Mouse (Mus musculus) heart, postnatal 4 days (tissue): ENCODE measurements around the gene Rab3a. TPM values are rescaled to one million over a fixed set of nuclear protein-coding genes. Genes with fewer than 3 reads are reported as not detected.

Source experiments
- DNase-seq: peaks from one replicate; pipeline ENCODE4 v3.0.0; 2021
- total RNA-seq, 2 experiments: library from RNA; stranded (reverse); gene quantifications; 2 replicates each; pipeline ENCODE4 v1.2.3; 2021

Rab3a gene
- 10 to 100 TPM; 27.3 to 28.7 TPM for total RNA-seq

DNA sequence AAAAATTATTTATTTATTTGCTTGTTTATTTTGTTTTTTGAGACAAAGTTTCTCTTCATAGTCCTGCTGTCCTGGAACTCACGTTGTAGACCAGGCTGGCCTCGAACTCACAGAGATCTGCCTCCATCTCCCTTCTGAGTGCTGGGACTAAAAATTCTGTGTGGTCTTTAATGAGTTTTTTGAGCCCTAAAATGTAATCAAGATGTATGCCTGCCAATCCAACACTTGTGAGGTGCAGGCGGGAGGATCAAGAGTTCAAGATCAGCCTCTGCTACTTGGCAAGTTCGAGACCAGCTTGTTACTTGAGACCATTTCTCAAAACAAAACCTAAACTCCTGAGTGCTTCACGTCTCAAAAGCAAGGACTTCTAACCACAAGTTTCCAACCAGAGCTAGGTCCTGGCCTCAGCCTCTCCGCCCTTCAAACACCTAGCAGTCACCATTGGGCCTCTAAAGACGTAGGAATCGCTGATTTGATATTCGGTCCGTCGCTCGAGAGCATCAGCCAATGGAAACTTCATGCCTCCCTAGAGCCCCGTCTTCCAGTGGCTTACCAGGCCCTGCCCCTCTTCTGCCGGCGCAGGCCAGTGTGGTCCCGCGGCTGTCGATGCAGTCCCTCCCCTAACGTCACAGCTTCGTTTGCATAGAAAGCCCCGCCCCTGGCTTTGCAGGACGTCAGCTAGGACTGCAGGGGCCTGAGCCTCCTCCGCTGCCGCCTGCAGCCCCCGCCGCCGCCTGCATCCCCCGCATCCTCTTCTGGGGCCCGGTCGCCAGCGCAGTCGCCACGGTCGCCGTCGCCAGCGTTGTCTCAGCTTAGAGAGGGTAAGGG is at the start of gene Rab3a:
Rab3a (plus strand) TSS at position 637 of the 828 bp plus-strand sequence.
- DNase-seq = peak; percentile 97

DNA sequence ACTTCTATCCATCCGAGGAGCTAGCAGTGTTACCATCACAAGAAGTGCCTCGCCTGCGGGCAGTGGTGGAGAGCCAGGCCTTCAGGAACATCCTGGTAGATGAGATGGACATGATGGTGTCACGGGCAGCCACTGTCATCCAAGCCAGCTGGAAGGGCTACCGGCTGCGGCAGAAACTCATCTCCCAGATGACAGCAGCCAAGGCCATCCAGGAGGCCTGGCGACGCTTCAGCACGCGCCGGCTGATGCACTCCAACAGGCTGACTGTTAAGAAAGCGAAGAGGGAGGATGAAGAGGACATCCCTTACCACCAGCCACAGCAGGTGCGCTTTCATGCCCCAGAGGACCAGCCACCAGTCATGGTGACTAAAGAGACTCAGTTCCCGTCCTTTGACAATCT is 46.2 kb upstream of the Rab3a start:
- no peak for DNase-seq

DNA sequence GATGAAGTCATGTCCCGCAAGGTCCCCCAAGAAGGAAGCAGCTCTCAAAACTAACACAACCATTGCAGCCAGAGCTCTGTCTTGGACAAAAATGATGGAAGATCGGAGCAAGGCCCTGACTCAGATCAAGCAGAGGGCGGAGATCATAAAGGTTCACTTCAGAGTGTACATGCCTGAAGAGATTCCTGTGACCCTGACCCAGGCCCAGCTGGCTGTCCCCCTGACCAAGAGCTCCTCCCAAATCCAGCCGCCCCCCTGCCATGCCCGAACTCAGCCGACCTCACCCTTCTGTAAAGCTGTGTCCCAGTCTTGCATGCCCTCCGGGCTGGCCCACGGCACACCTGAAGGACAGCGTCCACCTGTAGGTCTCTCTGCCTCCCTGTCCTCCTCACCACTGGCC is 44.7 kb upstream of the Rab3a start:
- DNase-seq = no peak

DNA sequence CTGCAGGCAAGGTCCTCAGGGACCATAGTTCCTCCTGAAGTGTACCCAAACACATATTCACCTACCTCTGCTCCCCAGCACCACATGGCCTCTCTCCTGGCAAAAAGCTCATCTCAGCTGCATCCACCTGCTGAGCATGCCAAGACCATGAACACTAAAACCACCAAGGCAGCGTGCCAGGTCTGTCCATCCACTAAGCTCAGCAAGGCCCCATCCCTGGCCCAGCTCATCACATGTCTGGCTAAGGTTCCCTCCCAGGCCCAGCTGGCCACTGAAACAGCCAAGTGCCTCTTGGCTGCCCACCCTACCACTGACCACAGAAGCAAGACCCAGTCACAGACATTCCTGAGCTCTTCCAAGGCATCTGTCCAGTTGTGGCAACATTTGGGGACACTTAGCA is 44.2 kb upstream of the Rab3a start:
- DNase-seq = peak; percentile 47

DNA sequence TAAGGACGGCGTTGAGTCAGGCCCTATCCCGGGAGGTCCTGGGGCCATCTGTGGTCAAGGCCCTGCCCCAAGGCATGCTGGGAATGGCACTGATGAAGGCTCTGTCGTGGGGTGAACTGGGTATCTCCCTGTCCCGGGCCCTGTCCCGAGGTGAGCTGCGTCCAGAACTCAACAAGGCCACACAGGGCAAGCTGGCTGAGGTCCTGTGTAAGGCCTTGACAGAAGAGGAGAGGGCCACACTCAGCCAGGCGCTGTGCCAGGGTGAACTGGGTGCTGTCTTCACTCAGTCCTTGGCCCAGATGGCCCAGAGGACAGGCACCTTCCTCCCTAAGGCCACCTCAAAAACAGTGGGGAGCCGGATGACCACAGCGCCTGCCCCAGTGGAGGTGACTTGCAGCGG is 43.4 kb upstream of the Rab3a start:
- no peak for DNase-seq

DNA sequence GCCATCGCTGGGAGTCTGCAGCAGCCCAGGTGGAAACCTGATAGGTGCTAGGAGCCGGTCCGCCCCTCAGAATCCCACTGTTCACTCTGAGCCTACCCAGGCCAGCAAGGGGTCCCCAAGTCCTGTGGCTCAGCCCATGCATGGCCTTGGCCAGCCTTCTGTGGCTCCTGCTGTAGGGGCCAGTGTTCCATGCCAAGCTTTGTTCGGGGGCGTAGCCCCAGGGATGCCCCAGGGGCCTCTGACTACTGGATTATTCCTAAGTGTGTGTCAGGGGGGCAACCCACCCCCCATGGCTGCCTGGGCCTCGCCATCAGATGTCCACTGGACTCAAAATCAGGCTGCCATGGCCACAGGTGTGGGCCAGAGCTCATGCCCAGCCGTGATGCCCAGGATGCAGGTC is 40.5 kb upstream of the Rab3a start:
- no peak for DNase-seq

DNA sequence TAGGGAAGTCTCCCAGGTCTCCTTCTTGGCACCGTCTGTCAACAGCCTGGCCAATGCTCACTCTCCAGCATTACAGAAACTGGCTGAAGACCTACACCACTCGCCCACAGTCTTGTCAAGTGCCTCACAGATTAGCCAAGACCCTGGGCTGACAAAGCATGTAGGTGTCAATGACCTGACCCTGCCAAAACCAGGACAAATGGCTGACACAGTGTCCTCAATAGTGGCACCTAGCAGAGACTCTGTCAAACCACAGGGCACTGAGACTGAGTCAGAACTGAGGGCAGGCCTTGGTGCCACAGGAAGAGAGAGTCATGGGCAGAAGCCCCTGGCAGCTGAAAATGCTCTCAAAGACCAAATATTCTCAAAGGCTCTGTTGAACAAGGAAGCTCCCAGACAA is 39.4 kb upstream of the Rab3a start:
- no peak for DNase-seq

DNA sequence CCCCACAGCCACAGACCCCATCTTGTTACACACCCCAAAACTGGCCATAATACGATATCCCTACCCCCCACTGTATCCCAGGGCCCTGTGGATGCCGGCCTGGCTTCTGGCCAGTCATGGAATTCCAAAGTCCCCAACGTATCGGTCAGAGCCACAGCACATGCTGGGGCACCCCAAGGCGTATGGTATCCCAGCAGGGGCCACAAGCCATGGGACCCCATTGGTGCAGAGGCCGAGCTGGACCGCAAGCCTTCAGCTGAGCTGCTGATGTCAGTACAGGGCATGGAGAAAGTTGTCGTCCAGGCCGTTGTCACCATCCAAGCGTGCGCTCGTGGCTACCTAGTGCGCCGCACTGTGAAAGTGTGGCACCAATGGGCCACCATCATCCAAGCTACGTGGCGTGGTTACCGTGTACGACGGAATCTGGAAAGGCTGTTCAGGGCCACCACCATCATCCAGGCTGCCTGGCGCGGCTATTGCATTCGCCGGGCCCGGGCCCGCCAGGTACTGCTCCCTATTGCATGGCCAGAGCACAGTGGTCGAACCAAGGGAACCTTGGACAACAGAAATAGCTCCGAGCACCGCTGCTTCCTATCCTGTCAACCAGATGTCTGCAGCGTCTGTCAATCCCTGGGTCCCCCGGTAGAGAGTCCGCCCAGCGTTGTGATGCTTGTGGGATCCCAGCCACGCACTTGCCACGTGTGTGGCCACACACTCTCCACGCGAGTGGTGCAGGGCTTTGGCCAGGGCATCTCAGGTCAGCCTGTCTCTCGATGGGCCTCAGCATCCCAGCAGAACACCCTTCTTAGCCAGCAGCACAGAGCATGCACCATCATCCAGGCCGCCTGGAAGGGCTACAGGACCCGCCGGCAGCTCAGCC is 37.7 kb upstream of the Rab3a start:
- no peak for DNase-seq

DNA sequence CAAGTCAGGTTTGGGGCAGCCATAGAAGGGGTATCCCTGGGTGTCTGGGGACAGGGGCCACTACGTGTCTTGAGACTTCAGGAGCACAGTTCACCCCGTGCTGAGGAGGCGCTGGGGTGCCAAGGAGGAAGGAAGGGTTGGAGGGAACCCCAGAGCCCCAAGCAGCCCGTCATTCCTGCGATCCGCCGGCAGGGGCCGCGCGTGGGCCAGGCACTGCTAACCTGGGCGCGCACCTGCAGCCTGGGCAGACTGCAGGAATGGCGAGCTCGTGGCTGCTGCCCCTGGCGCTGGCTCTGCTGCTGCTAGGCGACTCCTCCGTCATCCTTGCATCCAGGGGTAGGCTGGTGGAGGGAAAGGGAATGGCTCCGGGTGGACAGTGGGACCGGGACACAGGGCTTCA is 36.2 kb upstream of the Rab3a start, which contains the start of gene Gm3336:
Gm3336 (plus strand) TSS at position 247 of the 400 bp plus-strand sequence.
- peak; percentile 66 for DNase-seq

DNA sequence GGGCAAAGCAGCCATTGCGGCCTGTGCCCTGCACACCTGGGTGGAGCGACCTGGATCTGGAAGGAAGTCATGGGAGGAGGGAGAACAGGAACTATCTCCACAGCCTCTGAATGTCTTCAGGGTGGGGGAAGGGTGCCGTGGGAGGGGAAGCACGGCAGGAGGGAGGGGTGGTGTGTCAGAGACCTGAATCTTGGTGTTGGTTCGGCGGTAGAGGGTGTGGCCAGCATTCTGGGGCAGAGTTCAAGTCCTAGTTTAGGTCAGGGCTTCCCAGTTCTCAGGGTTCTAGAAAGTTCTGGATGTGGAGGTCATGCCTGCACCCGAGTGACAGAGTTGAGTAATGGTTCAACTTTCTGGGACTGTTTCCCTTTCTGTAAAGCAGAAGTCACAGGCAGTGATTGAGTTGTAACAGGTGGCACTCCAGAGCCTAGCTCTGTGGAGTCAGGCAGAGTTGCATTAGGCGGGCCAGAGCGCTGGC is 34.6 kb upstream of the Rab3a start:
- no peak for DNase-seq

DNA sequence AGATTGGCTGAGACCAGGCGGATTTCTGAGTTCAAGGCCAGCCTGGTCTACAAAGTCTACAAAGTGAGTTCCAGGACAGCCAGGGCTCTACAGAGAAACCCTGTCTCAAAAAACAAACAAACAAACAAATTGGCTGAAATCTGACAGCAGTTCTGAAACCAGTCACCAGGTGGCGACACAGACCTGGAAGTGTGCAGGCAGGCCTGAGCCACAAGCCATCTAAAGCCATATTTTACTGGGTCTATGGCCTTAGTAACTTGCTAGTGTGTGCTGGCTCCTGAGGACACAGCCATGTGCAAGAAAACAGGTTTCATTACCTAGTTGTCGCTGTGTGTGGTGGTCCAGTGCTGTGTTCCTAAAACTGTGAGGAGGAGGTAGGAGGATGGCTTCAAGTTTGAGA is 33.7 kb upstream of the Rab3a start:
- peak; percentile 87 for DNase-seq

DNA sequence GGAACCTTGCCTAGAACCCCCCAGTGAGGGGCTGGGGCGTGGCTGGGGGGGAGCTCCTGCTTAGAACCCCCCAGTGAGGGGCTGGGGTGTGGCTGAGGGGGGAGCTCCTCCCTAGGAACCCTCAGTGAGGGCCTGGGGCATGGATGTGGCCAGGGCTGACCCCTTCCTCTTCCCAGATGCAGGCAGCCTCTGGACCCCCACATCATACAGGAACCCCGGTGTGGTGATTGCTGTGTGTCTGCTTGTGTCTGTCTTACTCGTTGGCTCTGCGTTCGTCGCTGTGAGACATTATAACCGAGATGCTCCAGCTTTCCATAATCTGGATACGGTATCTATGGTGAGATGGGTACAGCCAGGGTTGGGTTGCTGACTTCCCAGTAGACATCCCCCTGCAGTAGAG is 32.9 kb upstream of the Rab3a start:
- DNase-seq = no peak

DNA sequence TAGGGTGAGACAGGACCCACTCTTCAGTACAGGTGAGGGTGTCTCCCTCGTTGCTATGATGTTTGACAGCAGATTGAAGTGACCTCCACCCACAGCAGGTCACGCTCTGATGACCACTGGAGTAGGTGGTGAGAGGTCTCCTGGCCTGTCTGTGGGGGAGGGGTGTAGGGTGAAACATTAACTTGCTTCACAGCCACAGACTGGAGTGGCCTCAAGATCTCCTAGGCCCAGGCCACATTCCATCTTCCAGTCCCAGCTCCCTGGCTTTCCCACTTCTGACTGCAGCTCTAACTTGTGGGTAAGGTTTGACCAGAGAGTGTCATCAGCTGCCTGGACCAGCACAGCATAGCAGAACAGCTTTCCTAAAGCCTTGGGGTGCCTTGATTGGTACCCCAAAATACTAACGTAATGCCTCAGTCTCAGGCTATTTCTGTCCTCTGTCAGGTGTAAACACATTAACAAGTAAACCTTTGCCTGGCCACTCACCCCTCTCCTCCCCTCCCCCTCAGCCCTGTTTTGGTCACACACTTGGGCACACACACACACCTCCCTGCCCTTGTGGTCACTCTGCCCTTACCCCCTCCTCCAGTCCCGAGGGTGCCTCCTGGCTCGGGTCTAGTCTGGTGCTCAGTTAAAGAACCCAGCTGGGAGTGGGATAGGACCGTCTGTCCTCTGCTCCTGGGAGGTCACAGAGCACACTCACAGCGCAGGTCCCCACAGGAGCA is 30.8 kb upstream of the Rab3a start, which contains the start of gene Pde4c:
Pde4c (plus strand) TSS at position 235 of the 725 bp plus-strand sequence.
- no peak for DNase-seq

DNA sequence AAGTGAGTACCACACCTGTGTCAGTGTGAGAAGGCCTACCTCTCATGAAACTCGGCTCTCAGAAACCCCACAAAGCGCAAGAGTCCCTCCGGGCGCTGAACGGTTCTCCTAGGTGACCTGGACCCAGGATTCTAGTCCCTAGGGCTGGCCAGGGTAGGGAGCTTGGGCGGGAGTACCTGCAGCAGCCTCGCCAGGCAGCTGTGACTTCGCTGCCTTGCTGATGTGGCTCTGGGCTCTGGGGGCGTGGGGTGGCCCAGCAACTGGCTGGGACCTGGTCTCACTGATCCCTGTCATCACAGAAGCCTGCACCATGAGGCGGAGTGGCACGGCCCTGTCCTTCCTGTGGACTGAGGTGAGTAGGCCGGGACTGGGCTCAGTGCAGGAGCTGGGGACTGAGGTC is 30.3 kb upstream of the Rab3a start:
- no peak for DNase-seq

DNA sequence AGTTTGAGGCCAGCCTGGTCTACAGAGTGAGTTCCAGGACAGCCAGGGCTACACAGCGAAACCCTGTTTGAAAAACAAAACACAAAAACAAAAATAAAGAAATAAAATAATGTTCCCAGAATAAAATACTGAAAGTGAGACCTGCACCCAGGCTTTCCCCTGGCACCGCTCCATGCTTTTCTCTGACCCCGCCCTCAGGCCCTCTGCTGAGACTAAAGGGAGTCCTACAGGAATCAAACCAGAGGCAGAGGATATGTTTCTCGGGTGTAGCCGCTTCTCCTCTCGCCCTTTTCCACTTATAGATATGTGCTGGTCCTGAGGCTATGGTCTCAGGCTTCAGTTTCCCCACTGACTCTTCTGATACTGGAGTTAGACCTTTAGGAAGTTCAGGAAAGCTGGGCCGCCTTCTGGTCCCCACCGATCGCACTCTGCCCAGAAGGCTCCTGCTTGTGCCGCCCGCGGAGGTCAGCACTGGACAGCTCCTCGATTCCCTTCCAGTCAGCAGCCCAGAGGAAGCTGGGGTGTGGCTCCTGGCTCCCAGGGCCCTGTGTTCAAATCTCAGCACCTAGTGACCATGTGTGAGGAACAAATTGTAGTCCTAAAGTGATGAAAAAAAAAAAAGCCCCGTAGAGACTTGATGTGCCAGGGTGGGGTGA is 28.6 kb upstream of the Rab3a start:
- peak; percentile 63 for DNase-seq

DNA sequence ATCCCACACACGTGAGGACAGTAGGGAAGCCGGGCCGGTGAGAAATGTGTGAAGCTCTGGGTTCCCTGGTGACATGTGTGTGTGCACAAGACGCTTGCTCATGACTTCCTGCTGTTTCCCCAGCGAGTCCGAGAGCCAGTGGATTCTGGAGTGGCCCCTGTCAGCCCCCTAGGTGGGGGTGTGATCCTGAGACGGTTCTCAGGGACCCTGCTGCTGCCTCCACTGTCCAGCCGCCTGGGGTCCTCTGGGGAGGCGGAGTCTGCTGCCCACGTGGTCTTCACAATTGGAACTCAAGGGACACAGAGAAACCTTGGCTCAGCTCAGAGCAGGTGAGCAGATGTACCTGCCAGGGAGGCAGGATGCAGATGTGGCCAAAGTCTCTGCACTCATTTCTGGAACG is 27.8 kb upstream of the Rab3a start:
- DNase-seq = no peak

DNA sequence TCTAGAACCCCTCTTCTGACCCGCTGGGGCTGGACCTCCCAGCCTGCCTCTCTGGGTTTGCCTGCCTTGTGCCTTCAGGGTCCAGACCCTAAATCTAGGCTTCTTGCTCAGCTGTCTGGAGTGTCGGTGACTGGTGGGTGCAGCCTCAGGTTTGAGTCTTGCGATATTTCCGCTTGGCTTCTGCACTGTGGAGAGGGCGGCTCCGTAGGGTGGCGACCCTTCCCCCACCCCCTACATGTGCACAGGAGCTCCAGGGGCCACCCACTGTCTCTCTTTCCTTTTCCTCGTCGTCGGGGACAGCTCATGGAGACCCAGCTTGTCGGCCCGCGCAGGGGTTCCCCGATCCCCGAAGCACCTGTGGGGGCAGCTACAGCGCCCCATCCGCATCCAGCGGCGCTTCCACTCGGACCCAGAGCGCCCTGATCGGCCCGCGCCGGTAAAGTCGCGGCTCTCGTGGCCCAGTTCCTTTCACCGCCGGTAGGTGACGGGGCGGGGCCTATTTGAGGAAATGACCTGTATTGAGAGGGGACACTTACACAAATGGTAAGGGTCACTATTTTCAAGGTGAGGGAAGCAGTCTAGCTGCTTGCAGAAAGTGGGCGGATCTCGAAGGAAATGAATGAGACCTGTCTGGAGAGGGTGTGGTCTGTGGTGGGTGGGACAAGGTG is 24.5 kb upstream of the Rab3a start:
- DNase-seq = no peak

DNA sequence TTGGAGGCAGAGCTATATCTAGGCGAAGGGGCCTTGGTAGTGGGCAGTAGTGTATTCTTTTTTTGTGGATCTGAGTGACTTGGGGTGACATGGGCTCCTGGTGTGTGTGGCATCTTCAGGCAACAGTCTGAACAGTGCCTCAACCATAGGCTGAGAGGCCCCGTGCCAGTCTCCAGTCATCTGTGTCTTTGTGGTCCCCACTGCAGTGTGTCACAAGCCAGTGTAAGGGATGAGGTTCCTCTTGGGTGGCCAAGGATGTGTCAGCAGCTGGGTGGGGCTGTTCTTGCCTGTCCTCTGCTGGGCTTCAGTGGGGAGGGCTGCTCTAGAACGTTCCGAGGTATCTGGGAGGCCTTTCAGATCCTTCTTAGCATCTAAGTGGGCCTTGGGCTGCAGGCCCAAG is 23.5 kb upstream of the Rab3a start:
- no peak for DNase-seq

DNA sequence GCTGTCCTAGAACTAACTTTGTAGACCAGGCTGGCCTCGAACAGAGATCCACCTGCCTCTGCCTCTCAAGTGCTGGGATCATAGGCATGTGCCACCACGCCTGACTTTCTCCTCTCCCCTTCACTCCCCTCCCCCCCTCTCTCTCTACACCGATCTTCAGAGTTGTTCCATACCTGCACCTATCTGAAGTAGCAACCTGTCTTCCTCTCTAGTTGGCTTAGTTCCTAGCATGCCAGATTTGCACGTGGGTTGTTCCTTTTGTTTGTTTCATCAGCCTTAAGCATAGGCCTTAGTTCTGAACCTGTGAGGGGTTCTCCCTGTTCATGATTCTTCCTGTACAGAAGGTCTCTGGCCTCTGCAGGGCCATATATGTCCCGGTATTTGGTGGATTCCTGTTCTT is 16.8 kb upstream of the Rab3a start:
- no peak for DNase-seq

DNA sequence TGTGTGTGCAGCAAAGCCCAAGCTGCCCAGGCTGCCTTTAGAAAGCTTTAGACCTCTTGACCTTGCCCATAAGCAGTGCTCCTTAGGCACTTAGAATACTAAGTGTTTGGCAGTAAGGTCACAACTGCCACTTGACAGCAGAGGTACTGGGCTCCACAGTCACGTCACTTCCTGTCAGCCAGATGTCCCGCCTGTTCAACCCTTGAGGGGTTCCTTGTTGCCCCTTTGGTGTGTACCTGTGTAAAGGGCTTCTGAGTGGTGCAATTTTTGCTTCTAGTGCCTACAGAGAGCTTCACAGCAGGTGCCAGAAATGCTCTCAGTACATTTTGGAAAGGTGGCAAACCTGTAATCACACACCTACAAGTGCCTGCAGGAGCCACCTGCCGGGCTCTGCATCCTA is 16.3 kb upstream of the Rab3a start:
- no peak for DNase-seq

DNA sequence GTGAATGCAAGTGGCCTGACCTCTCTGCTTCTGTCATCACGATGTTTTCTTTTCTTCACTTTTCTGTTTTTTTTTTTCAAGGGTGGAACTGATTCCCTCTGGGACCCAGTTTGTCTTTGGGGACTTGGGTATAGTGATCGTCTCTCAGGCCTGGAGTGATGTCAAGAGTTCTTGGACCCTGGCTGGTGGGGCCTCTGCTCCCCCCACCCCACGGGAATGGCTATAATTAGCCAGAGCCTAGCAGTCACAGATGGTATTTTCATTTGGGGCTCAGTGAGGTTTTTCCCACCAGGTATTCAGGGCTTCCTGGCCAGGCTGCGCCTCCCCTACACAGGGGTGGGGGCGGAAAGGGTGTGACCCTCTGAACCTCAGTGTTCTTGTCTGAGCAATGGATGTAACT is 12.8 kb upstream of the Rab3a start:
- no peak for DNase-seq

DNA sequence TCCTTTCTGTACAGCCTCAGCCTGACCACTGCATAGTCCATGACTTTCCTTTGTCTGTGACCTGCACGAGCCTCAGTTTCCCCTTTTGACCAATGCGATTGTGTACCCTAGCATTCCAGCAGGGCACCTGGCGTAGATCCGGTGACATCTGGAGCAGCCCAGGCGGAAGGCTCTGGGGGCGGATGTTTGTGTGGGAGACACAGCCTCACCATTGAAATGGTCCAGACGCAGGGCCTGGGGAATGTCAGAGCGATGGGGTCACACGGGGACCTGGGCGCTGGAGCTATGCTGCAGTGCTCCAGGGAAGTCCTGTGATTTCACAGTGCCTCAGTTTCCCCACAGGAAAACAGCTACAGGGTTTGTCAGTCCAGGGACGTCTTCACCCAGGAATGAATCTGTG is 12.3 kb upstream of the Rab3a start:
- DNase-seq = peak; percentile 17
